Mouse (Mus musculus) liver, adult 2 months (tissue): ENCODE measurements around the gene Zfp626. TPM values are rescaled to one million over a fixed set of nuclear protein-coding genes. Genes with fewer than 3 reads are reported as not detected.

Experiments
- DNase-seq: peaks from one replicate; pipeline ENCODE4 v3.0.0-alpha.2; 2011; ENCODE audit warnings: low read depth, low spot score; ENCODE audit errors: extremely low read depth
- H3K27ac ChIP-seq: fragments of 200-500 bp; replicated peaks from 2 replicates; pipeline ENCODE4 v1.5.1; 2012; ENCODE audit warnings: low read depth, mild to moderate bottlenecking, control low read depth, inconsistent platforms, low read length; ENCODE audit not compliant: insufficient read depth
- H3K27me3 ChIP-seq: fragments of 200-500 bp; 2 replicates; pipeline ENCODE4 v1.6.1; 2012; ENCODE audit warnings: mild to moderate bottlenecking, moderate library complexity, low read length, inconsistent platforms; ENCODE audit not compliant: control insufficient read depth, insufficient read depth
- H3K36me3 ChIP-seq: fragments of 200-500 bp; 2 replicates; pipeline ENCODE4 v1.6.1; 2012; ENCODE audit warnings: low read length, inconsistent platforms; ENCODE audit not compliant: control insufficient read depth, insufficient read depth
- H3K4me1 ChIP-seq: fragments of 200-500 bp; 2 replicates; pipeline ENCODE4 v1.6.1; 2011; ENCODE audit warnings: low read length; ENCODE audit not compliant: control insufficient read depth, insufficient read depth
- H3K4me3 ChIP-seq: fragments of 200-500 bp; 2 replicates; pipeline ENCODE4 v1.5.1; 2011; ENCODE audit warnings: low read depth, mild to moderate bottlenecking, control low read depth, low read length, moderate library complexity; ENCODE audit not compliant: insufficient read depth
- H3K79me2 ChIP-seq: fragments of 200-500 bp; 2 replicates; pipeline ENCODE4 v1.6.1; 2012; ENCODE audit warnings: inconsistent platforms, mild to moderate bottlenecking, low read length, moderate library complexity; ENCODE audit not compliant: control insufficient read depth, insufficient read depth
- H3K9ac ChIP-seq: fragments of 200-500 bp; 2 replicates; pipeline ENCODE4 v1.6.1; 2012; ENCODE audit warnings: low read depth, mild to moderate bottlenecking, control low read depth, inconsistent platforms, low read length
- CTCF ChIP-seq: fragments of 200-500 bp; IDR thresholded peaks from 2 replicates; pipeline ENCODE4 v1.5.1; 2011; ENCODE audit warnings: low read depth, low read length, control low read depth
- POLR2A ChIP-seq: fragments of 200-500 bp; IDR thresholded peaks from 2 replicates; pipeline ENCODE4 v1.6.1; 2011; ENCODE audit warnings: low read length, control low read depth; ENCODE audit not compliant: insufficient read depth; ENCODE audit errors: extremely low read depth
- WGBS: fragments of 180-500 bp; shearing (Covaris S2); methylation state at CpG from one replicate; pipeline ENCODE4 v1.1.7; 2018; 5-methylcytosine and 5-hydroxymethylcytosine counted together
- polyA plus RNA-seq: library from polyadenylated mRNA; depleted of rRNA; stranded (reverse); fragments of >200 nt; gene quantifications from 2 replicates; pipeline ENCODE4 v1.2.3, GENCODE M21; 2012
- total RNA-seq: library from RNA; depleted of rRNA; stranded (reverse); fragments of >200 nt; gene quantifications from 2 replicates; pipeline ENCODE4 v1.2.3, GENCODE M21; 2014

Gene Zfp626
- total and polyA plus RNA-seq, 2 experiments, result 0.35 to 3.4 TPM

- TF ChIP-seq POLR2A (no peak), CTCF (no peak)
These were observed 27.1 kb downstream of the Zfp626 start for GRCm38 (mm10) chr7:27834131-27834530.

DNA sequence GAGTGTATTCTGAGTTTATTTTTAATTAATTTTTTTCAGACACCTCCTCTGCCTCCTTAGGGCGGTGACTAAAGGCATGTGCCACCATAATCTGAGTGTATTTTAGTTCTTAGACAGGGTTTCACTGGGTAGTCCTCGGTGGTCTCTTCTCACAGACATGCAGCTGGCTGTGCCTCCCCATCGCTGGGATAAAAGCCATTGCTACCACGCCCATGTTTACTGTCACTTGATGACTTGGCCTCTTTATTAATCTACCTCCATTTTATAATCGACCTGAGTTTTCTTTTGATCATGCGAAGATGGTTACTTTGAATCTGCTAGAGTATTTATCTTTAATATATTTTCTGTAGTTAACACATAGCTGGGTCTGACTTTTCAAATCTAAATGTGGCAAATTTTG, 30.9 kb downstream of the Zfp626 start:
- Histone ChIP-seq H3K79me2 (no peaks in the 10 kb centered on the region), H3K27ac (no peak overlapping the region)
- WGBS, result 39% methylated on average over 6 of the region's 6 CpGs

More at GRCm38 (mm10) chr7:27834131-27834530, 27.1 kb downstream of the Zfp626 start:
- no peak for DNase-seq
- WGBS, result 85% methylated on average over 2 of the region's 2 CpGs
- H3K36me3 ChIP-seq, result no peaks in the 10 kb centered on the region
- H3K27ac ChIP-seq, result no peak overlapping the region
- no peaks in the 10 kb centered on the region for H3K79me2 ChIP-seq
- no peak overlapping the region for H3K9ac ChIP-seq
- H3K4me3 ChIP-seq, result no peak overlapping the region
- 0 out of 2 replicates have a peak, but pooled peaks cover 1% of the 10 kb centered on the region for H3K4me1 ChIP-seq
- no peaks in the 10 kb centered on the region for H3K27me3 ChIP-seq

GRCm38 (mm10) chr7:27838323-27839249, 31.6 kb downstream of the Zfp626 start, which contains the start of gene Zfp59:
Gene Zfp59 (plus strand): TSS chr7:27838607.
- DNase-seq, result peak; percentile 80
- H3K27me3 ChIP-seq, result no peaks in the 10 kb centered on the region
- H3K4me1 ChIP-seq, result 0 out of 2 replicates have a peak, but pooled peaks cover 1% of the 10 kb centered on the region
- H3K79me2 ChIP-seq, result no peaks in the 10 kb centered on the region
- no peak within 1 kb of the TSS for H3K27ac ChIP-seq
- no peaks in the 10 kb centered on the region for H3K36me3 ChIP-seq
- peak within 1 kb of the TSS; percentile 73 for H3K9ac ChIP-seq
- 3% methylated on average over 34 of the region's 34 CpGs for WGBS
- peak within 1 kb of the TSS; percentile 64 for H3K4me3 ChIP-seq
- TF ChIP-seq CTCF, result no peak
- TF ChIP-seq POLR2A, result no peak

More for the DNA sequence above, 30.9 kb downstream of the Zfp626 start:
- no peak for DNase-seq
- no peaks in the 10 kb centered on the region for H3K27me3 ChIP-seq
- TF ChIP-seq POLR2A (no peak), CTCF (no peak)
- H3K4me1 ChIP-seq, result 0 out of 2 replicates have a peak, but pooled peaks cover 1% of the 10 kb centered on the region
- H3K4me3 ChIP-seq, result peak overlapping the region; percentile 64
- no peaks in the 10 kb centered on the region for H3K36me3 ChIP-seq
- peak overlapping the region; percentile 73 for H3K9ac ChIP-seq

- no peak for DNase-seq
- Histone ChIP-seq H3K27me3 (no peaks in the 10 kb centered on the region), H3K79me2 (no peaks in the 10 kb centered on the region), H3K27ac (no peak overlapping the region), H3K4me1 (0 out of 2 replicates have a peak, but pooled peaks cover 1% of the 10 kb centered on the region), H3K4me3 (no peak overlapping the region), H3K36me3 (no peaks in the 10 kb centered on the region), H3K9ac (no peak overlapping the region)
- no peak for TF ChIP-seq POLR2A
- TF ChIP-seq CTCF, result no peak
- WGBS, result 97% methylated on average over 7 of the region's 7 CpGs
These were observed 32.6 kb downstream of the Zfp626 start for GRCm38 (mm10) chr7:27839596-27839995.

DNA sequence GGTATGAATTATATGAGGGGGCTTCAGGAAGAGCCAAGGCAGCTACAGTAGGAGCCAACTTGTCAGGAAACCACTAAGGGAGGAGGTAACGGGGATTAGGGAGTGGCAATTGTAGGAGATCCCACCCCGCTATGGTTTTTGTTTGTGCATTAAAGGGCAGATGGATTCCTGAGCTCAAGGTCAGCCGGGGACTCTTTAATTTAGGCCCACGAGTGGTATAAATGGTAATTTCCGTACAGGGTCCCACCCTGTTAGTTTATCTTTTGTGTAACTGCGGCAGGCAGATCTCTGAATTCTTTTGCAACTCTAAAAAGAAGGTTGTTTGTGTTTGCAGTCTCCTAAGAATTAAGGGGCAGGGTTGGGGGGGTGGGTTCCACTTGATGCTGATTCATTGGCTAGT, 33.1 kb downstream of the Zfp626 start:
- DNase-seq, result no peak
- H3K79me2 ChIP-seq, result no peaks in the 10 kb centered on the region
- H3K4me1 ChIP-seq, result 0 out of 2 replicates have a peak, but pooled peaks cover 1% of the 10 kb centered on the region
- no peak overlapping the region for H3K9ac ChIP-seq
- H3K27ac ChIP-seq, result no peak overlapping the region
- no peak for TF ChIP-seq POLR2A
- no peak for TF ChIP-seq CTCF
- H3K4me3 ChIP-seq, result no peak overlapping the region
- H3K36me3 ChIP-seq, result peaks cover 2% of the 10 kb centered on the region; the same call in 1 of the 2 replicates
- WGBS, result 96% methylated on average over 6 of the region's 6 CpGs
- H3K27me3 ChIP-seq, result no peaks in the 10 kb centered on the region

DNA sequence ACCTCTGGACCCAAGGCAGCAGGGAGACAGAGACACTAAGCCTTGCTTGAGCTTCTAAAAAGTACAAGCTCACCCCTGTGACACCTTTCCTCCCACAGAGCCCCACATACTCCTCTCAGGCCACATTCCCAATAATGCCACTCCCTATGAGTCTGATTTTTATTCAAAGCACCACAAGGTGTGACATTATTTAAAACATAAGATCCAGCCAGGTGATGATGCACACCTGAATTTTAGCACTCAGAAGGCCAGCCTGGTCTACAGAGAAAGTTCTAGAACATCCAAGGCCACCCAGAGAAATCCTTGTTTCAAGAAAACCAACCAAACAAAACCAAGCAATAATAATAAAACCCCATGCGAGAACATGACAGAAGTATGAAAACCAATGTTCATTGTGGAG, 50.2 kb downstream of the Zfp626 start, which contains the start of gene Zfp607a:
TSS of gene Zfp607a (plus strand) at position 301 of the 400 bp plus-strand sequence.
- Histone ChIP-seq H3K9ac (no peak within 1 kb of the TSS), H3K4me1 (peaks cover 2% of the 10 kb centered on the region)
- 97% methylated on average over 1 of the region's 1 CpGs for WGBS

More for the DNA sequence above, 50.2 kb downstream of the Zfp626 start, which contains the start of gene Zfp607a:
- Histone ChIP-seq H3K27me3 (no peaks in the 10 kb centered on the region), H3K4me3 (no peak within 1 kb of the TSS), H3K36me3 (peaks cover 11% of the 10 kb centered on the region), H3K79me2 (no peaks in the 10 kb centered on the region), H3K27ac (no peak within 1 kb of the TSS)
- DNase-seq, result no peak
- TF ChIP-seq POLR2A (no peak), CTCF (no peak)
